Mouse (Mus musculus): ENCODE results near the gene Aes. TPM values are rescaled to one million over a fixed set of nuclear protein-coding genes. Genes with fewer than 3 reads are reported as not detected.
A peak's percentile ranks its signal among the peaks of the same experiment; 100 is the strongest.

The Aes gene
- polyA plus RNA-seq, 1 experiment from 2014 or later = 697 TPM

- Histone ChIP-seq H3K36me3 (peaks cover 16% of the 10 kb centered on the region; the same call in 1 of the 2 replicates), H3K27ac (peak overlapping the region; percentile 93), H3K4me1 (peaks cover 44% of the 10 kb centered on the region), H3K27me3 (replicated peaks) (no peaks in the 10 kb centered on the region), H3K4me3 (replicated peaks) (peak overlapping the region; percentile 87), H3K9ac (peak overlapping the region; percentile 96), H3K9me3 (no peaks in the 10 kb centered on the region), H3K4me2 (peak overlapping the region; percentile 77)
- peak; percentile 6; the same call in 1 of the 2 replicates for ATAC-seq (ENCODE audit: insufficient read depth, low FRiP score, low read depth)
- WGBS = 12% methylated on average over 16 of the region's 16 CpGs
Measured at GRCm38 (mm10) chr10:81560719-81561459, 1.6 kb downstream of the Aes start.

- Histone ChIP-seq H3K36me3 (peaks cover 25% of the 10 kb centered on the region), H3K27ac (no peak overlapping the region), H3K9ac (no peak overlapping the region), H3K9me3 (no peaks in the 10 kb centered on the region), H3K4me3 (replicated peaks) (no peak overlapping the region), H3K4me1 (peaks cover 44% of the 10 kb centered on the region), H3K27me3 (replicated peaks) (no peaks in the 10 kb centered on the region), H3K4me2 (peak overlapping the region; percentile 19; the same call in 1 of the 2 replicates)
- 66% methylated on average over 6 of the region's 6 CpGs for WGBS
- ATAC-seq (ENCODE audit: insufficient read depth, low FRiP score, low read depth) = no peak
Measured at GRCm38 (mm10) chr10:81562411-81562810, 3.1 kb downstream of the Aes start.

- ATAC-seq (ENCODE audit: insufficient read depth, low FRiP score, low read depth) = no peak
- WGBS = 39% methylated on average over 6 of the region's 6 CpGs
- H3K9me3 ChIP-seq = no peaks in the 10 kb centered on the region
- H3K9ac ChIP-seq = no peak overlapping the region
- H3K4me2 ChIP-seq = peak overlapping the region; percentile 52
- peaks cover 49% of the 10 kb centered on the region for H3K4me1 ChIP-seq
- no peaks in the 10 kb centered on the region for H3K27me3 ChIP-seq (replicated peaks)
- peak overlapping the region; percentile 52 for H3K27ac ChIP-seq
- H3K36me3 ChIP-seq = peaks cover 25% of the 10 kb centered on the region
- peak overlapping the region; percentile 36 for H3K4me3 ChIP-seq (replicated peaks)
Measured at GRCm38 (mm10) chr10:81563481-81563880, 4.2 kb downstream of the Aes start.

GRCm38 (mm10) chr10:81564216-81564615 is 4.9 kb downstream of the Aes start:
- Histone ChIP-seq H3K4me3 (replicated peaks) (peak overlapping the region; percentile 36), H3K27ac (peak overlapping the region; percentile 52), H3K4me1 (peaks cover 56% of the 10 kb centered on the region), H3K27me3 (replicated peaks) (no peaks in the 10 kb centered on the region), H3K4me2 (peak overlapping the region; percentile 52), H3K9ac (0 out of 2 replicates have a peak overlapping the region, but pooled peaks have one; percentile 8), H3K36me3 (peaks cover 25% of the 10 kb centered on the region), H3K9me3 (no peaks in the 10 kb centered on the region)
- WGBS = 9% methylated on average over 10 of the region's 10 CpGs
- no peak for ATAC-seq (ENCODE audit: insufficient read depth, low FRiP score, low read depth)

GRCm38 (mm10) chr10:81564734-81565133 is 5.4 kb downstream of the Aes start:
- Histone ChIP-seq H3K4me3 (replicated peaks) (no peak overlapping the region), H3K9me3 (no peaks in the 10 kb centered on the region), H3K27me3 (replicated peaks) (no peaks in the 10 kb centered on the region), H3K36me3 (peaks cover 25% of the 10 kb centered on the region), H3K9ac (no peak overlapping the region), H3K27ac (peak overlapping the region; percentile 52; the same call in 1 of the 2 replicates), H3K4me1 (peaks cover 61% of the 10 kb centered on the region), H3K4me2 (peak overlapping the region; percentile 52; the same call in 1 of the 2 replicates)
- ATAC-seq (ENCODE audit: insufficient read depth, low FRiP score, low read depth) = no peak
- WGBS = 39% methylated on average over 10 of the region's 10 CpGs

- peaks cover 25% of the 10 kb centered on the region for H3K36me3 ChIP-seq
- no peak overlapping the region for H3K4me2 ChIP-seq
- no peak overlapping the region for H3K9ac ChIP-seq
- no peaks in the 10 kb centered on the region for H3K27me3 ChIP-seq (replicated peaks)
- no peak overlapping the region for H3K4me3 ChIP-seq (replicated peaks)
- 0 out of 2 replicates have a peak overlapping the region, but pooled peaks have one; percentile 21 for H3K27ac ChIP-seq
- ATAC-seq (ENCODE audit: insufficient read depth, low FRiP score, low read depth) = no peak
- no peaks in the 10 kb centered on the region for H3K9me3 ChIP-seq
- WGBS = 51% methylated on average over 20 of the region's 20 CpGs
- peaks cover 68% of the 10 kb centered on the region for H3K4me1 ChIP-seq
Measured at GRCm38 (mm10) chr10:81565257-81566228, 6.3 kb downstream of the Aes start.

- Histone ChIP-seq H3K27ac (peak overlapping the region; percentile 91), H3K4me3 (replicated peaks) (no peak overlapping the region)
Measured at GRCm38 (mm10) chr10:81568381-81569191, 9.3 kb downstream of the Aes start.

GRCm38 (mm10) chr10:81569507-81570237 is 10.4 kb downstream of the Aes start:
- Histone ChIP-seq H3K4me3 (replicated peaks) (no peak overlapping the region; the same call in 1 of the 2 replicates), H3K9me3 (no peaks in the 10 kb centered on the region), H3K4me2 (peak overlapping the region; percentile 86; the same call in 1 of the 2 replicates), H3K27ac (peak overlapping the region; percentile 91), H3K4me1 (peaks cover 58% of the 10 kb centered on the region), H3K27me3 (replicated peaks) (no peaks in the 10 kb centered on the region), H3K36me3 (peaks cover 20% of the 10 kb centered on the region), H3K9ac (no peak overlapping the region)
- WGBS = 62% methylated on average over 9 of the region's 9 CpGs
- ATAC-seq (ENCODE audit: insufficient read depth, low FRiP score, low read depth) = no peak

More at GRCm38 (mm10) chr10:81568381-81569191, 9.3 kb downstream of the Aes start:
- peak; percentile 9; the same call in 1 of the 2 replicates for ATAC-seq (ENCODE audit: insufficient read depth, low FRiP score, low read depth)
- 13% methylated on average over 16 of the region's 16 CpGs for WGBS
- no peak overlapping the region for H3K9ac ChIP-seq
- peak overlapping the region; percentile 42 for H3K4me2 ChIP-seq
- H3K9me3 ChIP-seq = no peaks in the 10 kb centered on the region
- H3K4me1 ChIP-seq = peaks cover 64% of the 10 kb centered on the region
- peaks cover 22% of the 10 kb centered on the region for H3K36me3 ChIP-seq
- H3K27me3 ChIP-seq (replicated peaks) = no peaks in the 10 kb centered on the region

GRCm38 (mm10) chr10:81570238-81570800 is 11.0 kb downstream of the Aes start:
- ATAC-seq (ENCODE audit: insufficient read depth, low FRiP score, low read depth) = no peak
- peaks cover 57% of the 10 kb centered on the region for H3K4me1 ChIP-seq

GRCm38 (mm10) chr10:81570831-81571500 is 11.7 kb downstream of the Aes start:
- WGBS = under 1% methylated on average over 32 of the region's 34 CpGs
- peaks cover 62% of the 10 kb centered on the region for H3K4me1 ChIP-seq
- peak; percentile 42; the same call in 1 of the 2 replicates for ATAC-seq (ENCODE audit: insufficient read depth, low FRiP score, low read depth)

More at GRCm38 (mm10) chr10:81570238-81570800, 11.0 kb downstream of the Aes start:
- Histone ChIP-seq H3K4me2 (peak overlapping the region; percentile 86), H3K27ac (peak overlapping the region; percentile 91), H3K36me3 (peaks cover 15% of the 10 kb centered on the region), H3K27me3 (replicated peaks) (no peaks in the 10 kb centered on the region), H3K9ac (no peak overlapping the region), H3K9me3 (no peaks in the 10 kb centered on the region), H3K4me3 (replicated peaks) (peak overlapping the region; percentile 49)
- WGBS = 4% methylated on average over 11 of the region's 11 CpGs

More at GRCm38 (mm10) chr10:81570831-81571500, 11.7 kb downstream of the Aes start:
- Histone ChIP-seq H3K9ac (peak overlapping the region; percentile 22; the same call in 1 of the 2 replicates), H3K4me2 (peak overlapping the region; percentile 86), H3K27ac (peak overlapping the region; percentile 91), H3K9me3 (no peaks in the 10 kb centered on the region), H3K4me3 (replicated peaks) (peak overlapping the region; percentile 49), H3K27me3 (replicated peaks) (no peaks in the 10 kb centered on the region), H3K36me3 (peaks cover 8% of the 10 kb centered on the region)

Data from stomach, embryonic 15.5 days (tissue).